Mouse (Mus musculus): ENCODE measurements around the gene Dynlrb1. TPM values are rescaled to one million over a fixed set of nuclear protein-coding genes. Genes with fewer than 3 reads are reported as not detected.

Dynlrb1 gene
- 100 to 1,000 TPM; 177 to 185 TPM for total RNA-seq (2021)
- long read RNA-seq, experiment 1, transcript Dynlrb1-204 (4 exons, 788 nt), result minor isoform, 7 of 143 reads
- long read RNA-seq, experiment 1, transcript Dynlrb1-202 (4 exons, 684 nt), result major isoform, 120 of 143 reads
- long read RNA-seq, experiment 1, partial matches to known transcripts, result 10 of 143 reads
- long read RNA-seq, experiment 1, other reads (novel, unspliced or antisense), result 2 of 143 reads
- long read RNA-seq, experiment 2, transcript Dynlrb1-202 (4 exons, 684 nt), result major isoform, 92 of 105 reads
- long read RNA-seq, experiment 2, partial matches to known transcripts, result 4 of 105 reads
- long read RNA-seq, experiment 2, other reads (novel, unspliced or antisense), result 2 of 105 reads

- DNase-seq, result peak; percentile 99 to 100
- intact Hi-C loops (cut with DNase I), result loop anchor here (2.0 to 5.0 kb wide), 2 partner anchors 36 to 146 kb away; partner anchors contain the start of gene Trp53inp2
Observed at GRCm38 (mm10) chr2:155236362-155236992, at the start of gene Dynlrb1. Gene Dynlrb1, plus strand, starts transcription at chr2:155236533.

GRCm38 (mm10) chr2:155207419-155207818 is 28.9 kb upstream of the Dynlrb1 start:
- intact Hi-C loops (cut with DNase I), result loop anchor here (5.0 kb wide), 1 partner anchor 180 kb away; no protein-coding TSS in a partner anchor

GRCm38 (mm10) chr2:155223145-155223544 is 13.2 kb upstream of the Dynlrb1 start:
- no peak for DNase-seq
- intact Hi-C loops (cut with DNase I), result no loop called here

More at GRCm38 (mm10) chr2:155207419-155207818, 28.9 kb upstream of the Dynlrb1 start:
- peak; percentile 15 to 37 for DNase-seq

GRCm38 (mm10) chr2:155224721-155225120 is 11.6 kb upstream of the Dynlrb1 start:
- intact Hi-C loops (cut with DNase I), result no loop called here
- peak; percentile 26 to 43 for DNase-seq

GRCm38 (mm10) chr2:155235746-155236361 is 479 bp upstream of the Dynlrb1 start:
- intact Hi-C loops (cut with DNase I), result loop anchor here (2.0 to 5.0 kb wide), 2 partner anchors 37 to 146 kb away; partner anchors contain the start of gene Trp53inp2
- DNase-seq, result peak in 1 of 2 experiments; percentile 10

GRCm38 (mm10) chr2:155237276-155237675 is 943 bp downstream of the Dynlrb1 start:
- intact Hi-C loops (cut with DNase I), result loop anchor here (2.0 to 5.0 kb wide), 2 partner anchors 36 to 145 kb away; partner anchors contain the start of gene Trp53inp2
- DNase-seq, result no peak

- peak; percentile 19 to 31 for DNase-seq
- intact Hi-C loops (cut with DNase I), result no loop called here
Observed at GRCm38 (mm10) chr2:155240915-155241314, 4.6 kb downstream of the Dynlrb1 start.

GRCm38 (mm10) chr2:155242296-155242855 is 6.0 kb downstream of the Dynlrb1 start:
- peak; percentile 31 to 38 for DNase-seq
- intact Hi-C loops (cut with DNase I), result no loop called here

GRCm38 (mm10) chr2:155246231-155246630 is 9.9 kb downstream of the Dynlrb1 start:
- intact Hi-C loops (cut with DNase I), result no loop called here
- peak; percentile 16 to 29 for DNase-seq

GRCm38 (mm10) chr2:155248206-155248605 is 11.9 kb downstream of the Dynlrb1 start:
- no peak for DNase-seq
- intact Hi-C loops (cut with DNase I), result no loop called here

GRCm38 (mm10) chr2:155248718-155249117 is 12.4 kb downstream of the Dynlrb1 start:
- no peak for DNase-seq

GRCm38 (mm10) chr2:155249588-155249987 is 13.3 kb downstream of the Dynlrb1 start:
- no peak for DNase-seq
- intact Hi-C loops (cut with DNase I), result no loop called here

More at GRCm38 (mm10) chr2:155248718-155249117, 12.4 kb downstream of the Dynlrb1 start:
- intact Hi-C loops (cut with DNase I), result no loop called here

GRCm38 (mm10) chr2:155265526-155265925 is 29.2 kb downstream of the Dynlrb1 start:
- no peak for DNase-seq
- intact Hi-C loops (cut with DNase I), result no loop called here

GRCm38 (mm10) chr2:155266896-155267295 is 30.6 kb downstream of the Dynlrb1 start:
- no peak for DNase-seq
- intact Hi-C loops (cut with DNase I), result no loop called here

- intact Hi-C loops (cut with DNase I), result loop anchor here (2.0 kb wide), 1 partner anchor 35 kb away; the partner anchor contains the start of gene Dynlrb1
- DNase-seq, result no peak
Observed at GRCm38 (mm10) chr2:155271957-155272356, 35.6 kb downstream of the Dynlrb1 start.

- intact Hi-C loops (cut with DNase I), result loop anchor here (2.0 kb wide), 1 partner anchor 36 kb away; the partner anchor contains the start of gene Dynlrb1
Observed at GRCm38 (mm10) chr2:155272396-155273170, 36.2 kb downstream of the Dynlrb1 start.

GRCm38 (mm10) chr2:155273603-155274002 is 37.3 kb downstream of the Dynlrb1 start:
- no peak for DNase-seq
- intact Hi-C loops (cut with DNase I), result loop anchor here (2.0 kb wide), 1 partner anchor 37 kb away; the partner anchor contains the start of gene Dynlrb1

More at GRCm38 (mm10) chr2:155272396-155273170, 36.2 kb downstream of the Dynlrb1 start:
- no peak for DNase-seq

GRCm38 (mm10) chr2:155276195-155276594 is 39.9 kb downstream of the Dynlrb1 start, which contains the start of gene Map1lc3a:
Gene Map1lc3a, plus strand, starts transcription at chr2:155276297.
- intact Hi-C loops (cut with DNase I), result loop anchor here (5.0 kb wide), 1 partner anchor 106 kb away; the partner anchor contains the start of gene Trp53inp2

GRCm38 (mm10) chr2:155276621-155277175 is 40.4 kb downstream of the Dynlrb1 start:
- intact Hi-C loops (cut with DNase I), result loop anchor here (5.0 kb wide), 1 partner anchor 106 kb away; the partner anchor contains the start of gene Trp53inp2
- peak; percentile 76 to 79 for DNase-seq

More at GRCm38 (mm10) chr2:155276195-155276594, 39.9 kb downstream of the Dynlrb1 start, which contains the start of gene Map1lc3a:
- DNase-seq, result peak; percentile 96 to 99
